Mouse (Mus musculus) intestine, embryonic 16.5 days (tissue): ENCODE measurements around the gene Zbtb46. TPM values are rescaled to one million over a fixed set of nuclear protein-coding genes. Genes with fewer than 3 reads are reported as not detected.

Experiments used
- ATAC-seq: fragments of 200-750 bp; cut with Nextera tagmentation; 2 replicates; pipeline ENCODE4 v1.8.0; 2017; ENCODE audit warnings: moderate TSS enrichment, moderate library complexity
- H3K27ac ChIP-seq: fragments of 300-500 bp; sonication (generic); 2 replicates; pipeline ENCODE4 v1.5.1; 2014; ENCODE audit warnings: mild to moderate bottlenecking, low read length
- H3K27me3 ChIP-seq: fragments of 300-500 bp; sonication (generic); replicated peaks from 2 replicates; pipeline ENCODE4 v1.6.1; 2014; ENCODE audit warnings: low read length, control low read depth, mixed read lengths; ENCODE audit not compliant: control insufficient read depth, insufficient read depth
- H3K36me3 ChIP-seq: fragments of 300-500 bp; sonication (generic); 2 replicates; pipeline ENCODE4 v1.6.1; 2014; ENCODE audit warnings: low read length, control low read depth; ENCODE audit not compliant: control insufficient read depth, insufficient read depth
- H3K4me1 ChIP-seq: fragments of 300-500 bp; sonication (generic); 2 replicates; pipeline ENCODE4 v1.6.1; 2014; ENCODE audit warnings: low read length, control low read depth, mixed read lengths; ENCODE audit not compliant: control insufficient read depth, insufficient read depth
- H3K4me2 ChIP-seq: fragments of 300-500 bp; sonication (generic); 2 replicates; pipeline ENCODE4 v1.6.1; 2014; ENCODE audit warnings: low read depth, low read length, control low read depth
- H3K4me3 ChIP-seq: fragments of 300-500 bp; sonication (generic); 2 replicates; pipeline ENCODE4 v1.5.1; 2014; ENCODE audit warnings: mild to moderate bottlenecking, low read length
- H3K9ac ChIP-seq: fragments of 300-500 bp; sonication (generic); 2 replicates; pipeline ENCODE4 v1.6.1; 2014; ENCODE audit warnings: low read depth, low read length
- H3K9me3 ChIP-seq: fragments of 300-500 bp; sonication (generic); 2 replicates; pipeline ENCODE4 v1.6.1; 2016; ENCODE audit warnings: low read length, control low read depth; ENCODE audit not compliant: control insufficient read depth
- WGBS: fragments of 180-500 bp; shearing (Covaris S2); extraction: QIAGEN DNeasy Blood & Tissue Kit; methylation state at CpG from one replicate; pipeline ENCODE4 v1.1.7; 2014; 5-methylcytosine and 5-hydroxymethylcytosine counted together
- polyA plus RNA-seq: library from polyadenylated mRNA; unstranded; fragments of >200 nt; fragmentation: Nextera tagmentation; extraction: Ambion mirVana; gene quantifications from 2 replicates; pipeline ENCODE4 v1.2.1, GENCODE M21; 2015

The Zbtb46 gene
- polyA plus RNA-seq, 1 experiment from 2014 or later: 6.5 TPM

GRCm38 (mm10) chr2:181415945-181416344 is 43.3 kb downstream of the Zbtb46 start:
- H3K27ac ChIP-seq: no peak overlapping the region
- H3K36me3 ChIP-seq: no peaks in the 10 kb centered on the region
- H3K9me3 ChIP-seq: no peaks in the 10 kb centered on the region
- H3K4me2 ChIP-seq: no peak overlapping the region
- no peaks in the 10 kb centered on the region for H3K27me3 ChIP-seq
- no peak overlapping the region for H3K4me3 ChIP-seq
- H3K4me1 ChIP-seq: no peaks in the 10 kb centered on the region
- 49% methylated on average over 3 of the region's 3 CpGs for WGBS
- no peak overlapping the region for H3K9ac ChIP-seq
- ATAC-seq: no peak

GRCm38 (mm10) chr2:181413141-181413540 is 46.1 kb downstream of the Zbtb46 start:
- no peak overlapping the region for H3K4me3 ChIP-seq
- no peaks in the 10 kb centered on the region for H3K4me1 ChIP-seq
- no peak overlapping the region for H3K4me2 ChIP-seq
- H3K27ac ChIP-seq: no peak overlapping the region
- 62% methylated on average over 2 of the region's 2 CpGs for WGBS
- no peak overlapping the region for H3K9ac ChIP-seq
- no peak for ATAC-seq
- no peaks in the 10 kb centered on the region for H3K36me3 ChIP-seq
- no peaks in the 10 kb centered on the region for H3K9me3 ChIP-seq
- H3K27me3 ChIP-seq: no peaks in the 10 kb centered on the region

- 0 out of 2 replicates have a peak, but pooled peaks have one; percentile 63 for ATAC-seq
- 49% methylated on average over 4 of the region's 4 CpGs for WGBS
These were observed 48.3 kb downstream of the Zbtb46 start for GRCm38 (mm10) chr2:181410760-181411473.

GRCm38 (mm10) chr2:181409643-181410042 is 49.6 kb downstream of the Zbtb46 start:
- Histone ChIP-seq H3K4me2 (no peak overlapping the region), H3K9me3 (no peaks in the 10 kb centered on the region), H3K36me3 (no peaks in the 10 kb centered on the region), H3K27me3 (no peaks in the 10 kb centered on the region), H3K4me3 (no peak overlapping the region), H3K27ac (no peak overlapping the region), H3K9ac (no peak overlapping the region), H3K4me1 (no peaks in the 10 kb centered on the region)
- no peak for ATAC-seq
- 81% methylated on average over 7 of the region's 7 CpGs for WGBS

More at GRCm38 (mm10) chr2:181410760-181411473, 48.3 kb downstream of the Zbtb46 start:
- Histone ChIP-seq H3K9ac (no peak overlapping the region), H3K9me3 (no peaks in the 10 kb centered on the region), H3K4me3 (no peak overlapping the region), H3K27me3 (no peaks in the 10 kb centered on the region), H3K36me3 (no peaks in the 10 kb centered on the region), H3K27ac (no peak overlapping the region), H3K4me2 (no peak overlapping the region), H3K4me1 (no peaks in the 10 kb centered on the region)

GRCm38 (mm10) chr2:181403722-181404121 is 55.5 kb downstream of the Zbtb46 start:
- 89% methylated on average over 3 of the region's 3 CpGs for WGBS
- ATAC-seq: no peak
- no peaks in the 10 kb centered on the region for H3K27me3 ChIP-seq
- H3K36me3 ChIP-seq: no peaks in the 10 kb centered on the region
- no peak overlapping the region for H3K9ac ChIP-seq
- H3K4me2 ChIP-seq: no peak overlapping the region
- H3K4me1 ChIP-seq: no peaks in the 10 kb centered on the region
- no peak overlapping the region for H3K27ac ChIP-seq
- H3K9me3 ChIP-seq: no peaks in the 10 kb centered on the region
- no peak overlapping the region for H3K4me3 ChIP-seq

GRCm38 (mm10) chr2:181401497-181401896 is 57.7 kb downstream of the Zbtb46 start:
- ATAC-seq: no peak
- no peak overlapping the region for H3K27ac ChIP-seq
- no peaks in the 10 kb centered on the region for H3K9me3 ChIP-seq
- H3K36me3 ChIP-seq: no peaks in the 10 kb centered on the region
- no peak overlapping the region for H3K9ac ChIP-seq
- no peaks in the 10 kb centered on the region for H3K4me1 ChIP-seq
- no peak overlapping the region for H3K4me3 ChIP-seq
- H3K27me3 ChIP-seq: no peaks in the 10 kb centered on the region
- H3K4me2 ChIP-seq: no peak overlapping the region
- 16% methylated on average over 1 of the region's 1 CpGs for WGBS

- no peak overlapping the region for H3K9ac ChIP-seq
- H3K4me2 ChIP-seq: no peak overlapping the region
- 64% methylated on average over 5 of the region's 5 CpGs for WGBS
- H3K4me3 ChIP-seq: no peak overlapping the region
- ATAC-seq: no peak
- H3K4me1 ChIP-seq: no peaks in the 10 kb centered on the region
- H3K36me3 ChIP-seq: no peaks in the 10 kb centered on the region
- H3K27me3 ChIP-seq: no peaks in the 10 kb centered on the region
- no peak overlapping the region for H3K27ac ChIP-seq
- no peaks in the 10 kb centered on the region for H3K9me3 ChIP-seq
These were observed 61.9 kb downstream of the Zbtb46 start for GRCm38 (mm10) chr2:181397207-181397761.

- WGBS: 92% methylated on average over 3 of the region's 3 CpGs
- no peak overlapping the region for H3K9ac ChIP-seq
- ATAC-seq: no peak
- H3K9me3 ChIP-seq: no peaks in the 10 kb centered on the region
- H3K27me3 ChIP-seq: no peaks in the 10 kb centered on the region
- H3K4me2 ChIP-seq: no peak overlapping the region
- no peaks in the 10 kb centered on the region for H3K36me3 ChIP-seq
- no peaks in the 10 kb centered on the region for H3K4me1 ChIP-seq
- no peak overlapping the region for H3K27ac ChIP-seq
- no peak overlapping the region for H3K4me3 ChIP-seq
These were observed 65.1 kb downstream of the Zbtb46 start for GRCm38 (mm10) chr2:181394086-181394485.

GRCm38 (mm10) chr2:181392600-181393213 is 66.5 kb downstream of the Zbtb46 start:
- Histone ChIP-seq H3K4me2 (no peak overlapping the region), H3K4me1 (no peaks in the 10 kb centered on the region), H3K4me3 (no peak overlapping the region), H3K27ac (no peak overlapping the region), H3K9me3 (no peaks in the 10 kb centered on the region), H3K9ac (no peak overlapping the region), H3K36me3 (no peaks in the 10 kb centered on the region), H3K27me3 (no peaks in the 10 kb centered on the region)
- 25% methylated on average over 4 of the region's 4 CpGs for WGBS
- ATAC-seq: peak; percentile 87
